Mouse (Mus musculus) heart, postnatal 0 days (tissue): ENCODE results near the gene Sap25. TPM values are rescaled to one million over a fixed set of nuclear protein-coding genes. Genes with fewer than 3 reads are reported as not detected.

Source experiments
- ATAC-seq: fragments of 200-750 bp; cut with Nextera tagmentation; 2 replicates; pipeline ENCODE4 v1.8.0; 2017; ENCODE audit warnings: low read depth, moderate number of reproducible peaks, moderate library complexity; ENCODE audit not compliant: insufficient read depth
- DNase-seq: peaks from one replicate; pipeline ENCODE4 v3.0.0-alpha.2; 2016; ENCODE audit warnings: low spot score
- H3K27ac ChIP-seq: fragments of 300-500 bp; sonication (generic); 2 replicates; pipeline ENCODE4 v1.5.1; 2014; ENCODE audit warnings: low read depth, mild to moderate bottlenecking
- H3K27me3 ChIP-seq: fragments of 300-500 bp; sonication (generic); 2 replicates; pipeline ENCODE4 v1.6.1; 2014; ENCODE audit warnings: low read length, mixed read lengths; ENCODE audit not compliant: control insufficient read depth, insufficient read depth
- H3K36me3 ChIP-seq: fragments of 300-500 bp; sonication (generic); replicated peaks from 2 replicates; pipeline ENCODE4 v1.6.1; 2014; ENCODE audit warnings: low read length, mixed read lengths; ENCODE audit not compliant: control insufficient read depth, insufficient read depth
- H3K4me1 ChIP-seq: fragments of 300-500 bp; sonication (generic); 2 replicates; pipeline ENCODE4 v1.6.1; 2014; ENCODE audit warnings: antibody characterized with exemption; ENCODE audit not compliant: control insufficient read depth, insufficient read depth
- H3K4me2 ChIP-seq: fragments of 300-500 bp; sonication (generic); 2 replicates; pipeline ENCODE4 v1.6.1; 2014; ENCODE audit warnings: low read depth, mild to moderate bottlenecking, low read length, moderate library complexity
- H3K4me3 ChIP-seq: fragments of 300-500 bp; sonication (generic); 2 replicates; pipeline ENCODE4 v1.5.1; 2014; ENCODE audit warnings: low read depth, low read length
- H3K9ac ChIP-seq: fragments of 300-500 bp; sonication (generic); replicated peaks from 2 replicates; pipeline ENCODE4 v1.6.1; 2014; ENCODE audit warnings: low read depth, low read length, mixed read lengths
- H3K9me3 ChIP-seq: fragments of 300-500 bp; sonication (generic); replicated peaks from 2 replicates; pipeline ENCODE4 v1.6.1; 2016; ENCODE audit warnings: low read length; ENCODE audit not compliant: control insufficient read depth
- CTCF ChIP-seq: IDR thresholded peaks from 2 replicates; pipeline ENCODE4 v1.5.1; 2016; ENCODE audit warnings: antibody characterized with exemption, control low read depth, low read depth
- EP300 ChIP-seq: IDR thresholded peaks from 2 replicates; pipeline ENCODE4 v1.6.1; 2016; ENCODE audit warnings: antibody characterized with exemption, low read depth
- WGBS: fragments of 180-500 bp; shearing (Covaris S2); extraction: QIAGEN DNeasy Blood & Tissue Kit; methylation state at CpG from one replicate; pipeline ENCODE4 v1.1.7; 2014; 5-methylcytosine and 5-hydroxymethylcytosine counted together
- polyA plus RNA-seq: library from polyadenylated mRNA; unstranded; fragments of >200 nt; fragmentation: Nextera tagmentation; extraction: Ambion mirVana; gene quantifications from 2 replicates; pipeline ENCODE4 v1.2.1, GENCODE M21; 2015
- total RNA-seq: library from RNA; depleted of rRNA; stranded (reverse); fragments of >200 nt; gene quantifications from 2 replicates; pipeline ENCODE4 v1.2.3, GENCODE M21; 2014; ENCODE audit warnings: low replicate concordance; rRNA removed

The Sap25 gene
- 10.4 TPM in 1 of 2 replicates, not detected in the other for total RNA-seq
- polyA plus RNA-seq = 1.5 and 2.8 TPM in 2 replicates

DNA sequence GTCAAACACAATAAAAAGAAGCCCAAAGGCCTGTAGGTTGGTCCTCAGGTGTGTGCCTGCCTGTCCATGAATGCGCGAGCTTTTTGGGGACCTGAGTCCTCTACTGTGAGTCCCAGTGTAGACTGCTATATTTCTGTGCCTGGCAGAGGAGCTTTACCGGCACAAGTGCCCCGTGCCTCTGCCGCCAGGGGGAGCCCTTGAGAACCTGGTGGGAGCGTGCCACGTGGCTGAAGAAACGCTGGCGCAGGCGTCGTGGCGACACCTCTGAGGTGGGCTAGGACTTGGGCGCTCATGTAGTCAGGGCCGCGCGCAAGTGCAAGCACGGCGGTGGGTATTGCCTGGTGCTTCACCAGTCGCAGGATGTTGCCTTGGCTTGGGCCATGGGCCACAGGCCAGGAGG lies at the start of gene Sap25:
Gene Sap25, plus strand, starts transcription at position 281 of the 400 bp plus-strand sequence.
- no peak within 1 kb of the TSS for H3K9ac ChIP-seq
- 83% methylated on average over 19 of the region's 19 CpGs for WGBS
- no peak for DNase-seq

DNA sequence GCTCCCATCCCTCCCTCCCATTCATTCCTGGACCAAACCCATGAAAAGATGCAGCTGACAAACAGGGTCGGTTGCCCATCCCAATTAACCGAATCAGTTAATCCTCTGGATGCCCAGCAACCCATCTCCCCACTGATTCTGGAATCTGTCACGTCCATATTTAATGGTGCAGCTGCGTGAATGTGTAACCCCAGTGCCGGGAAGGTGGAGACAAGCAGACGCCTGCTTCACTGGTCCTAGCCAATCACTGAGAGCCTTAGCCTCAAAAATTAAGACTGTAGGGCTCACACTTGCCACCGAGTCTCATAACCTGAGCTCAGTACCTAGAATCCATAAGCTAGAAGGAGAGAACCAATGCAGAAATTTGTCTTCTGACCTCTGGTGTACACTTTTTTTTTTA lies 45.2 kb upstream of the Sap25 start:
- TF ChIP-seq CTCF (no peak), EP300 (no peak)

More for the DNA sequence above, at the start of gene Sap25:
- H3K27me3 ChIP-seq = peaks cover 24% of the 10 kb centered on the region
- no peak within 1 kb of the TSS for H3K4me3 ChIP-seq
- ATAC-seq = no peak
- peaks cover 61% of the 10 kb centered on the region for H3K36me3 ChIP-seq
- H3K27ac ChIP-seq = no peak within 1 kb of the TSS
- no peak within 1 kb of the TSS for H3K4me2 ChIP-seq
- H3K4me1 ChIP-seq = no peaks in the 10 kb centered on the region
- no peaks in the 10 kb centered on the region for H3K9me3 ChIP-seq
- TF ChIP-seq EP300 = no peak
- TF ChIP-seq CTCF = 0 out of 2 replicates have a peak, but pooled peaks have one; percentile 12

DNA sequence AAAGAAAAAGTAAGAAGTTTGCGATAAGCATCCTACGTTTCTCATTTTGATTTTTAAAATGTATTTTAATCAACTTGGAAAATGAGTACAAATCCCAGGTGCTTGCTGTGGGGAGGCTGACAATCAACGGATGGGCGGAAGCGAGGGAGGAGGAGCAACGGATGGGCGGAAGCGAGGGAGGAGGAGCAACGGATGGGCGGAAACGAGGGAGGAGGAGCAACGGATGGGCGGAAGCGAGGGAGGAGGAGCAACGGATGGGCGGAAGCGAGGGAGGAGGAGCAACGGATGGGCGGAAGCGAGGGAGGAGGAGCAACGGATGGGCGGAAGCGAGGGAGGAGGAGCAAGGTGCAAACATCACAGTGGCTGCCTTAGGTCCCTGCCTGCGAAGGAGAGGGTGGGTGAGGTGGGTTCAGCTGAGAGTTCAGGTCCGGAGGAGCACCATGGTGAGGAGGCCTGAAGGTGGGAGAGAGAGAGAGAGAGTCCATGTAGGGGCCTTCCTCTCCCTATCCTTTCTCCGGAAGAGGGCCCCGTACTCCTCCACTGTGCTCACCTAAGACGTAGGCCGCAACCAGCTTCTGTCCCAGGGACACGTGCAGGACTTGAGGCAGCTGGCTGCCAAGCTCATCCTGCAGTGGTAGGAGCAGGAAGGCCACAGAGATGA lies 44.4 kb upstream of the Sap25 start:
- no peak overlapping the region for H3K9ac ChIP-seq
- no peak overlapping the region for H3K4me3 ChIP-seq
- no peak overlapping the region; the same call in 1 of the 2 replicates for H3K27ac ChIP-seq
- ATAC-seq (no peak), DNase-seq (no peak)
- no peaks in the 10 kb centered on the region for H3K27me3 ChIP-seq
- 39% methylated on average over 26 of the region's 30 CpGs for WGBS
- H3K4me2 ChIP-seq = peak overlapping the region; percentile 15; the same call in 1 of the 2 replicates
- H3K9me3 ChIP-seq = no peaks in the 10 kb centered on the region
- TF ChIP-seq CTCF (no peak), EP300 (no peak)
- no peaks in the 10 kb centered on the region for H3K4me1 ChIP-seq
- H3K36me3 ChIP-seq = peaks cover 8% of the 10 kb centered on the region

More for the DNA sequence above, 45.2 kb upstream of the Sap25 start:
- Histone ChIP-seq H3K36me3 (peaks cover 8% of the 10 kb centered on the region), H3K4me1 (no peaks in the 10 kb centered on the region), H3K27me3 (no peaks in the 10 kb centered on the region), H3K4me2 (no peak overlapping the region), H3K4me3 (no peak overlapping the region), H3K9ac (no peak overlapping the region), H3K9me3 (no peaks in the 10 kb centered on the region), H3K27ac (no peak overlapping the region)
- 79% methylated on average over 7 of the region's 7 CpGs for WGBS
- ATAC-seq (no peak), DNase-seq (no peak)

DNA sequence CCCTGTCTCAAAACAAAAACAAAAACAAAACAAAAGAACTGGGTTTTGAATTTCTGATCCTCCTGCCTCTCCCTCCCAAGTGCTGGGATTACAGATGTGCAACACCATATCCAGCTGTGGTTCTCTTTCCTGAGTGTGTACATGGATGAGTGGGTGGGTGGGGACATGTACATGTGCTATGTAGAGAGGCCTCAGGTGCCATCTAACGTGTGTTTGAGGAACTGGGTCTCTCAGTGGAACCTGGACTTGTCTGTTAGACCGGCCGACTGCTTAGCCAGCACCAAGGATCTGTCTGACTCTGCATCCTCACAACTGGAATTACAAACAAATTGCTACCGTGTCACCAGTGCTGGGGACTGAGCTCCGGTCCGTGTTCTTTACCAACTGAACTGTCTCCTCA lies 43.5 kb upstream of the Sap25 start:
- no peak for DNase-seq
- 93% methylated on average over 6 of the region's 6 CpGs for WGBS
- Histone ChIP-seq H3K27me3 (no peaks in the 10 kb centered on the region), H3K4me1 (peaks cover 6% of the 10 kb centered on the region; the same call in 1 of the 2 replicates), H3K27ac (no peak overlapping the region), H3K4me3 (no peak overlapping the region), H3K9me3 (no peaks in the 10 kb centered on the region), H3K36me3 (peaks cover 8% of the 10 kb centered on the region), H3K9ac (no peak overlapping the region), H3K4me2 (no peak overlapping the region)
- ATAC-seq = no peak
- TF ChIP-seq CTCF = no peak
- TF ChIP-seq EP300 = no peak

DNA sequence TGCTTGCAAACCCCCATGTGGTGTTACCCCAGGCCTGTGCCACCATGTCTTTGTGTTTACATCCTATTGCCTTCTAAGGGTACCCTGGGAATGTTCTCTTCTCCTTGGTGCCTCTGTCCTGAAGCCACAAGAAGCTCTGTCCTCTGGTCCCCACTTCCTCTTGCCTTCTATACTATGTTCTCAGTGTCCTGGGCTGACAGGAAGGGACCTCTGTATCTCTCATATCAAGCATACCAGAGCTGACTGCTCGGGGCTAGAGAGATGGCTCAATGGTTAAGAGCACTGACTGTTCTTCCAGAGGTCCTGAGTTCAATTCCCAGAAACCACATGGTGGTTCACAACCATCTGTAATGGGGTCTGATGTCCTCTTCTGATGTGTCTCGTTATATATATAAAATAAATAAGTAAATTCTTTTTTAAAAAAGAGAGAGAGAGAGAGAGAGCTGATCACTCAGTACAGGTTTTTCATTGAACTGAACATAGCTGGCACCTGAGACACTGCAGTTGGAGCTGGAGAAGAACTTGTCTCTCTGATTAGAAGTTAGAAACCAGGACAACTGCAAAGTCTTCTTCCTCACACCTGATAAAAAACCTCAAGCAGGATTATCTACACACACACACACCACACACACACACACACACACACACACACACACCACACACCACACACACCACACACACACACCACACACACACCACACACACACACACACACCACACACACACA lies 42.9 kb upstream of the Sap25 start:
- Histone ChIP-seq H3K27ac (no peak overlapping the region), H3K4me3 (no peak overlapping the region), H3K36me3 (peaks cover 8% of the 10 kb centered on the region), H3K4me2 (no peak overlapping the region), H3K27me3 (no peaks in the 10 kb centered on the region), H3K9me3 (no peaks in the 10 kb centered on the region), H3K9ac (no peak overlapping the region), H3K4me1 (peaks cover 13% of the 10 kb centered on the region; the same call in 1 of the 2 replicates)
- DNase-seq (no peak), ATAC-seq (no peak)
- WGBS = 54% methylated on average over 2 of the region's 2 CpGs
- TF ChIP-seq CTCF (no peak), EP300 (no peak)
